Mouse (Mus musculus): ENCODE data around the gene Myo10.

The Myo10 gene

GRCm38 (mm10) chr15:25622200-25622866 is at the start of gene Myo10:
Gene Myo10 (plus strand): TSS chr15:25622525.
- DNase-seq (ENCODE audit: extremely low spot score, low read depth, low spot score), result peak; percentile 98

DNA sequence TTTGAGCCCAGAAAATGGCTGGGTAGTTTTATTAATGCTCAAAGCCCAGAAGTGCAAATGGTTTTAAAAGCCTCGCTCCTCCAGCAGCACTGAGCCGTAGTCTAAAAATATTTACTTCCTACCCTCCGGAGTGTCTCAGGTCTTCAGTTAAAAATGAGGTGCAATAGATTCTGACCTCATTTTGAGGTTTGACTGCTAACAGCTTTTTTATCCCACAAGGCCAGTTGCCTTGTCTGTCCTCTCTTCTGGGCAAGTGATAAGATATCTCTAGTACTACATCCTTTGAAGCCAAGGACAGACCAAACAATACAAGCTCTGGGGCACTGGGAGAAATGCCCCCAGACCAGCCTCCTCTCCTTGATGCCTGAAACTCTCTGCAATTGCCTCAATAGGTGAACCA is 49.2 kb upstream of the Myo10 start:
- DNase-seq (ENCODE audit: extremely low spot score, low read depth, low spot score), result no peak

- no peak for DNase-seq (ENCODE audit: extremely low spot score, low read depth, low spot score)
These were observed 48.3 kb upstream of the Myo10 start for GRCm38 (mm10) chr15:25573876-25574601.

GRCm38 (mm10) chr15:25577327-25578051 is 44.8 kb upstream of the Myo10 start:
- no peak for DNase-seq (ENCODE audit: extremely low spot score, low read depth, low spot score)

- DNase-seq (ENCODE audit: extremely low spot score, low read depth, low spot score), result no peak
These were observed 44.0 kb upstream of the Myo10 start for GRCm38 (mm10) chr15:25578369-25578768.

DNA sequence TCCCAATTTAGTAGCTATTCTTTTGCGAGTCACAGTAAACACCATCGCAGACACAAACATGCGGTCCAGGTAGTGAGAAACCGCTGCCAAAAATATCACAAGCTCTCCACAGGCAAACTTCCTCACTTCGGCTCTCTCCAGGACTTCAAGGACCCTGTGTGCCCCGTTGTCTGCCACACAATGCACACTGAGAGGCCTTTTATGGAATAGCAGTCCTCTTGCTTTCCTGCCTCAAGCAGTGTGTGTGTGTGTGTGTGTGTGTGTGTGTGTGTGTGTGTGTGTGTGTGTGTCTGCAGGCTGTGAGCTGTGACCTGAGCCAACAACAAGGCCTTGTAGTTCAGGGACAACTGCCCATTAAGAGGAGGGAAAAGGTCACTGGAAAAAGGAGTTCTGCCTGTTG is 41.6 kb upstream of the Myo10 start:
- DNase-seq (ENCODE audit: extremely low spot score, low read depth, low spot score), result no peak

DNA sequence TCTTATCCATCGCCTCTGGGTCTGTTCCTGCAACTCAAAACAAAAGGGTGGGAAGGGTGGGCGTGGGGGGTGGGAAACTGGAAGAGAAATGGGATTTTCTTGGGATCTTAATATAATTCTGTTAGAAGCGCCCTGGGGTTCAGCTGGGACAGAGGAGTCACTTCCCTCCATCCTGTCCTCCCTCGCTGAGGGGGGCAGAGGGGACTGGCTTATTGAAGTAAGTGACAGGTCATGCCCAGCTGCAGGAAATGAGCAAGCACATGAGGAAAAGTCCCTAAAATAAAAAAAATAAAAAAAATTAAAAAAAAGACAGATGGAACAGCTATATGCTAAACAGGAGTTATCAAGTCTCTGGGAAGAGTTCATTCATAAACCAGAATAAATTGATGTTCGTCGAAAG is 40.3 kb upstream of the Myo10 start:
- no peak for DNase-seq (ENCODE audit: extremely low spot score, low read depth, low spot score)

DNA sequence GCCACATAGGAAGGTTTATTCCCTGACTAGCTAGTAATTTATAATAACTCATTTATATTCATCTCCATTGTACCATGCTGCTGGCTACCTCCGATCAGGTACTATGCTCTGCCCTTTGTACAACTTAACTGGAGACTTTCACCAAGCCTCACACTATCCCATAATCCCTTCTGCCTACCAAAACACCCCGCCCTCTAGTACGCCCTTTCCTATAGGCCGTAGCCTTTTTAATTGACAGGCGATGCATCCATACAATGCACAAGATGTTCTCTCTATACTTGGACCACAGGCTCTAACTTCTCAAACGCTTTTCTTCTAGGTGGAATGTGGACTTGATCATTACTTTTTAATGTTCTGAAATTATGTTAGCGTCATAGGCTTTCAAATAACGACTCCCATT is 39.0 kb upstream of the Myo10 start:
- no peak for DNase-seq (ENCODE audit: extremely low spot score, low read depth, low spot score)

GRCm38 (mm10) chr15:25586828-25587227 is 35.5 kb upstream of the Myo10 start:
- no peak for DNase-seq (ENCODE audit: extremely low spot score, low read depth, low spot score)

- DNase-seq (ENCODE audit: extremely low spot score, low read depth, low spot score), result no peak
These were observed 34.4 kb upstream of the Myo10 start for GRCm38 (mm10) chr15:25587943-25588342.

GRCm38 (mm10) chr15:25589318-25589902 is 32.9 kb upstream of the Myo10 start:
- DNase-seq (ENCODE audit: extremely low spot score, low read depth, low spot score), result no peak

DNA sequence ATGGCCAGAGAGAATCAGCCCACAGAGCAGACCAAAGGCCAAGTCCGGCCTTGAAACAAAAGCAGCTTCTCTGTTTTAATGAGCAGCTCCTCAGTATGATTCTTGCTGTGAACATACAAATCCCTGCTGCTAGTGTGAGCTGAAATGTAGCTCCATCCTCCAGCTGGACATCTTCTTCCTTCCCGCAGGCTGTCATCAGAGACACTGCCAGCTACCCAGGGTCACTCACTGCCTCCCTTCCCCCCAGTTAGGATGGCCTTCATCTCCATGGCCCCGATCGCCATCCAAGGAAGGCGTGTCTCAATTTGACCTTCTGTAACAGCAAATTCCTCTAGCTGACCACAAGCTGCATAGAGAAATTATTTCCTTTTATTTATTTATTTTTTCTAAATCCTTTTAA is 32.4 kb upstream of the Myo10 start:
- DNase-seq (ENCODE audit: extremely low spot score, low read depth, low spot score), result no peak

DNA sequence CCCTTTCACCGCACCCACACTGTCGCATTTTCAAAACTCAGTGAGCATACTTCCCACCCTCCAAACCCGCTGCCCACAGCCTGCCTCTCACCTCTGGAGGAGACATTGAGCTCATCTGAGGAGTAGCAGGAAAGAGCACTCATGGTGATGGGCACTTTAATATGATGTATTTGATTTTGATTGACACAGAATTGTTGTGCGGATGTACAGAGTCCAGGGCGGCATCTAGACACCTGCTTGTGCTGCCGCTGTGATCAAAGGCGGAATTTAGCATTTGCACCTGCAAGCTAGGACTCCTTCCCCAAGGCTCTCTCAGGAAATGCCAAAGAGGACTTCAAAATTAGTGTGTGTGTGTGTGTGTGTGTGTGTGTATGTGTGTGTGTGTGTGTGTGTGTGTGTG is 31.4 kb upstream of the Myo10 start:
- no peak for DNase-seq (ENCODE audit: extremely low spot score, low read depth, low spot score)

DNA sequence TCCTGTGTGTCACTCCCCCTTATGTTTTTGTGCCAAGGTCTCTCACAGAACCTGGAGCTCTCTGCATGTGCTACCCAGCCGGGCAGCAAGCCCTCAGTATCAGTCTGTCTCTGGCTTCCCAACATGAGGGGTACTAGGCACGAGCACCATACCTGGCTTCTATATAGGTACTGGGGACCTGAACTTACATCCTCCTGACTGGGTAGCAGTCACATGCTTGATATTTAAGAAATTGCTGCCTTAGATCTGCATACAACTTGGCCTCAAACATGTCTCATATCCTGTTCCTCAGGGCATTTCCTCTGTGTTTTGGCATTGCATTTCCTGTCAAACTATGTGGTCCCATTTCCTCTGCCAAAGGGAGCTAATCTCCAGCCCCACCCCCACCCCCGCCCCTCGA is 30.4 kb upstream of the Myo10 start:
- no peak for DNase-seq (ENCODE audit: extremely low spot score, low read depth, low spot score)

GRCm38 (mm10) chr15:25593469-25594150 is 28.7 kb upstream of the Myo10 start:
- no peak for DNase-seq (ENCODE audit: extremely low spot score, low read depth, low spot score)

- no peak for DNase-seq (ENCODE audit: extremely low spot score, low read depth, low spot score)
These were observed 24.0 kb upstream of the Myo10 start for GRCm38 (mm10) chr15:25598313-25598712.

- no peak for DNase-seq (ENCODE audit: extremely low spot score, low read depth, low spot score)
These were observed 20.0 kb upstream of the Myo10 start for GRCm38 (mm10) chr15:25602306-25602705.

GRCm38 (mm10) chr15:25603286-25603685 is 19.0 kb upstream of the Myo10 start:
- DNase-seq (ENCODE audit: extremely low spot score, low read depth, low spot score), result no peak

- no peak for DNase-seq (ENCODE audit: extremely low spot score, low read depth, low spot score)
These were observed 18.1 kb upstream of the Myo10 start for GRCm38 (mm10) chr15:25604231-25604630.

- no peak for DNase-seq (ENCODE audit: extremely low spot score, low read depth, low spot score)
These were observed 16.9 kb upstream of the Myo10 start for GRCm38 (mm10) chr15:25605376-25605775.

DNA sequence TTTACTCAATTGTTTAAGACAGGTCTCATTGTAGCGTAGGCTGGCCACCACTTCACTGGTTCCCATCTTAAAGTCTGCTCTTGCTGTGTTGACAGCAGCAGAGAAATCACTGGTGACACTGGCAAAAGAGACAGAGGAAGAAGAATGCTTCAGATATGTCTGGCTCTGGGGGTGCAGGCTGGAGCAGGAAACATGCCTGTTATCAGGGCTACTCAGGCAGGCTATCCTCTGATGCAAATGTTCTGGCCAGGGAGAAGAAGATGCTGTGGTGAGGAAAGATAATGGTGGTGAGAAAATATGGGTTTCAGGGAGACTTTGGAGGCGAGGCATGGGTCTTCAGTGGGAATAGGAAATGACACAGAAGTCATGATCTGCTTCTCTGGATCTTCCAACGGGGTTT is 13.6 kb upstream of the Myo10 start:
- no peak for DNase-seq (ENCODE audit: extremely low spot score, low read depth, low spot score)

Measured in hindlimb bud, embryonic 11.5 days (tissue).